Mouse (Mus musculus): ENCODE data around the gene Supt20. TPM values are rescaled to one million over a fixed set of nuclear protein-coding genes. Genes with fewer than 3 reads are reported as not detected.

Gene Supt20
- total and polyA plus RNA-seq, 3 experiments = 34.1 to 69.5 (median 38.6) TPM

GRCm38 (mm10) chr3:54725344-54725743 is 32.7 kb downstream of the Supt20 start:
- dilution Hi-C loops (cut with MboI; ENCODE audit: extremely low pct_ligation_motif_present, extremely low pct_unique_long_range_greater_than_20kb, low sequenced_read_pairs) = no loop called here

GRCm38 (mm10) chr3:54727588-54727987 is 35.0 kb downstream of the Supt20 start:
- dilution Hi-C loops (cut with MboI; ENCODE audit: extremely low pct_ligation_motif_present, extremely low pct_unique_long_range_greater_than_20kb, low sequenced_read_pairs) = no loop called here
- H3K36me3 ChIP-seq (replicated peaks in 1 of 2; ENCODE audit: control insufficient read depth in 1 of 2, insufficient read depth in 1 of 2, low read length in 1 of 2) = peaks cover 47 to 71% of the 10 kb centered on the region in 2 experiments

More at GRCm38 (mm10) chr3:54725344-54725743, 32.7 kb downstream of the Supt20 start:
- no peak for DNase-seq (ENCODE audit: extremely low read depth)
- Histone ChIP-seq H3K27ac (ENCODE audit: insufficient read depth, low read depth) (no peak overlapping the region), H3K4me1 (ENCODE audit: control insufficient read depth in 1 of 2, insufficient read depth in 2 of 2) (peaks cover 23 to 78% of the 10 kb centered on the region in 2 experiments), H3K4me2 (ENCODE audit: insufficient read depth, low read depth, poor library complexity, severe bottlenecking) (no peak overlapping the region), H3K9ac (ENCODE audit: insufficient read depth, low read depth) (no peak overlapping the region), H3K27me3 (replicated peaks) (no peaks in the 10 kb centered on the region), H3K36me3 (replicated peaks in 1 of 2; ENCODE audit: control insufficient read depth in 1 of 2, insufficient read depth in 1 of 2, low read length in 1 of 2) (peaks cover 54 to 71% of the 10 kb centered on the region in 2 experiments), H3K79me2 (replicated peaks; ENCODE audit: control insufficient read depth, extremely low read depth, insufficient read depth, poor library complexity, severe bottlenecking) (peaks cover 22% of the 10 kb centered on the region), H3K4me3 (replicated peaks in 1 of 3; ENCODE audit: low read depth in 2 of 3, low read length in 2 of 3, poor library complexity in 1 of 3) (no peak overlapping the region), H3K9me3 (replicated peaks; ENCODE audit: low read length) (no peaks in the 10 kb centered on the region)
- in situ Hi-C loops (cut with MboI; ENCODE audit: low pct_ligation_motif_present, low pct_unique_long_range_greater_than_20kb, low sequenced_read_pairs) = no loop called here
- no peak for TF ChIP-seq CHD1 (IDR thresholded peaks at IDR 0.05; ENCODE audit: low read depth, low read length)
- TF ChIP-seq CHD2 (IDR thresholded peaks at IDR 0.05; ENCODE audit: low read length) = no peak
- no peak for TF ChIP-seq MEF2A (IDR thresholded peaks at IDR 0.05; ENCODE audit: borderline replicate concordance, low read depth, low read length)
- no peak for TF ChIP-seq SIN3A (IDR thresholded peaks at IDR 0.05; ENCODE audit: low read length)
- no peak for TF ChIP-seq ZC3H11A (IDR thresholded peaks at IDR 0.05; ENCODE audit: low read depth, low read length)

GRCm38 (mm10) chr3:54728100-54728499 is 35.5 kb downstream of the Supt20 start:
- Histone ChIP-seq H3K36me3 (replicated peaks in 1 of 2; ENCODE audit: control insufficient read depth in 1 of 2, insufficient read depth in 1 of 2, low read length in 1 of 2) (peaks cover 42 to 71% of the 10 kb centered on the region in 2 experiments), H3K9me3 (replicated peaks; ENCODE audit: low read length) (no peaks in the 10 kb centered on the region), H3K79me2 (replicated peaks; ENCODE audit: control insufficient read depth, extremely low read depth, insufficient read depth, poor library complexity, severe bottlenecking) (peaks cover 18% of the 10 kb centered on the region), H3K27me3 (replicated peaks) (no peaks in the 10 kb centered on the region), H3K4me1 (ENCODE audit: control insufficient read depth in 1 of 2, insufficient read depth in 2 of 2) (peaks cover 25 to 91% of the 10 kb centered on the region in 2 experiments), H3K4me2 (ENCODE audit: insufficient read depth, low read depth, poor library complexity, severe bottlenecking) (no peak overlapping the region), H3K27ac (ENCODE audit: insufficient read depth, low read depth) (peak overlapping the region; percentile 12), H3K9ac (ENCODE audit: insufficient read depth, low read depth) (no peak overlapping the region), H3K4me3 (replicated peaks in 1 of 3; ENCODE audit: low read depth in 2 of 3, low read length in 2 of 3, poor library complexity in 1 of 3) (no peak overlapping the region)
- dilution Hi-C loops (cut with MboI; ENCODE audit: extremely low pct_ligation_motif_present, extremely low pct_unique_long_range_greater_than_20kb, low sequenced_read_pairs) = no loop called here
- peak; percentile 75 for DNase-seq (ENCODE audit: extremely low read depth)
- in situ Hi-C loops (cut with MboI; ENCODE audit: low pct_ligation_motif_present, low pct_unique_long_range_greater_than_20kb, low sequenced_read_pairs) = no loop called here
- peak; percentile 53; the same call in 1 of the 2 replicates for TF ChIP-seq MEF2A (IDR thresholded peaks at IDR 0.05; ENCODE audit: borderline replicate concordance, low read depth, low read length)
- no peak for TF ChIP-seq TBP (conservative IDR thresholded peaks at IDR 0.05; ENCODE audit: low read depth, low read length)
- 0 out of 2 replicates have a peak, but pooled peaks have one; percentile 18 for TF ChIP-seq CHD2 (IDR thresholded peaks at IDR 0.05; ENCODE audit: low read length)
- TF ChIP-seq NRF1 (IDR thresholded peaks at IDR 0.05; ENCODE audit: low read depth, low read length) = 0 out of 2 replicates have a peak, but pooled peaks have one; percentile 23
- 0 out of 2 replicates have a peak, but pooled peaks have one; percentile 16 for TF ChIP-seq NELFE (IDR thresholded peaks at IDR 0.05; ENCODE audit: low read depth, low read length)
- TF ChIP-seq PAX5 (IDR thresholded peaks at IDR 0.05; ENCODE audit: low read length) = no peak
- peak; percentile 64 for TF ChIP-seq IRF4 (IDR thresholded peaks at IDR 0.05; ENCODE audit: low read depth, low read length)
- TF ChIP-seq MXI1 (IDR thresholded peaks at IDR 0.05; ENCODE audit: low read depth, low read length) = no peak; the same call in 1 of the 2 replicates
- TF ChIP-seq BHLHE40 (IDR thresholded peaks at IDR 0.05; ENCODE audit: low read depth, low read length) = no peak
- no peak for TF ChIP-seq ELF1 (IDR thresholded peaks at IDR 0.05; ENCODE audit: low read depth, low read length)
- TF ChIP-seq USF1 (IDR thresholded peaks at IDR 0.05; ENCODE audit: low read depth, low read length) = no peak
- no peak for TF ChIP-seq E2F4 (IDR thresholded peaks at IDR 0.05; ENCODE audit: insufficient replicate concordance, low read depth, low read length)
- TF ChIP-seq MAX (IDR thresholded peaks at IDR 0.05; ENCODE audit: low read length) = no peak
- TF ChIP-seq GABPA (IDR thresholded peaks at IDR 0.05; ENCODE audit: insufficient replicate concordance, low read depth, low read length) = no peak
- TF ChIP-seq JUND (conservative IDR thresholded peaks at IDR 0.05; ENCODE audit: low read depth, low read length) = no peak
- no peak for TF ChIP-seq USF2 (conservative IDR thresholded peaks at IDR 0.05; ENCODE audit: low read depth, low read length)
- TF ChIP-seq RCOR1 (conservative IDR thresholded peaks at IDR 0.05; ENCODE audit: low read depth, low read length) = peak; percentile 69; the same call in 1 of the 2 replicates
- 0 out of 2 replicates have a peak, but pooled peaks have one; percentile 26 for TF ChIP-seq SIN3A (IDR thresholded peaks at IDR 0.05; ENCODE audit: low read length)
- no peak for TF ChIP-seq SMC3 (IDR thresholded peaks at IDR 0.05; ENCODE audit: low read depth, low read length)
- peak; percentile 71 for TF ChIP-seq ETS1 (conservative IDR thresholded peaks at IDR 0.05; ENCODE audit: low read depth, low read length)
- peak; percentile 71 for TF ChIP-seq EP300 (IDR thresholded peaks at IDR 0.05; ENCODE audit: low read length)

More at GRCm38 (mm10) chr3:54727588-54727987, 35.0 kb downstream of the Supt20 start:
- peaks cover 18% of the 10 kb centered on the region for H3K79me2 ChIP-seq (replicated peaks; ENCODE audit: control insufficient read depth, extremely low read depth, insufficient read depth, poor library complexity, severe bottlenecking)
- H3K9me3 ChIP-seq (replicated peaks; ENCODE audit: low read length) = no peaks in the 10 kb centered on the region
- H3K9ac ChIP-seq (ENCODE audit: insufficient read depth, low read depth) = no peak overlapping the region
- no peaks in the 10 kb centered on the region for H3K27me3 ChIP-seq (replicated peaks)
- no peak overlapping the region for H3K4me2 ChIP-seq (ENCODE audit: insufficient read depth, low read depth, poor library complexity, severe bottlenecking)
- TF ChIP-seq NELFE (IDR thresholded peaks at IDR 0.05; ENCODE audit: low read depth, low read length) = no peak
- no peak for TF ChIP-seq RAD21 (IDR thresholded peaks at IDR 0.05; ENCODE audit: low read depth, low read length)
- TF ChIP-seq BHLHE40 (IDR thresholded peaks at IDR 0.05; ENCODE audit: low read depth, low read length) = no peak
- no peak for TF ChIP-seq TCF12 (IDR thresholded peaks at IDR 0.05; ENCODE audit: low read depth, low read length)
- TF ChIP-seq GABPA (IDR thresholded peaks at IDR 0.05; ENCODE audit: insufficient replicate concordance, low read depth, low read length) = no peak
- peaks cover 26 to 91% of the 10 kb centered on the region in 2 experiments for H3K4me1 ChIP-seq (ENCODE audit: control insufficient read depth in 1 of 2, insufficient read depth in 2 of 2)
- H3K27ac ChIP-seq (ENCODE audit: insufficient read depth, low read depth) = peak overlapping the region; percentile 53
- no peak overlapping the region for H3K4me3 ChIP-seq (replicated peaks in 1 of 3; ENCODE audit: low read depth in 2 of 3, low read length in 2 of 3, poor library complexity in 1 of 3)
- in situ Hi-C loops (cut with MboI; ENCODE audit: low pct_ligation_motif_present, low pct_unique_long_range_greater_than_20kb, low sequenced_read_pairs) = no loop called here
- no peak for DNase-seq (ENCODE audit: extremely low read depth)
